Mouse (Mus musculus) layer of hippocampus, postnatal 36 days (tissue): ENCODE data around the gene Prkar1b. TPM values are rescaled to one million over a fixed set of nuclear protein-coding genes. Genes with fewer than 3 reads are reported as not detected.

Source experiments
- DNase-seq, 2 experiments: peaks; one replicate each; pipeline ENCODE4 v3.0.0; 2022
- total RNA-seq, 2 experiments: library from RNA; stranded (reverse); gene quantifications; 2 replicates each; pipeline ENCODE4 v1.2.3; 2021

The Prkar1b gene
- 100 to 1,000 TPM; 397 to 416 TPM for total RNA-seq

GRCm38 (mm10) chr5:139149681-139150602 lies at the start of gene Prkar1b, which contains the start of gene Dnaaf5:
TSS of gene Prkar1b (minus strand) at chr5:139150001.
TSS of gene Dnaaf5 (plus strand) at chr5:139150223.
- DNase-seq: peak; percentile 95

GRCm38 (mm10) chr5:139199636-139199994 lies 49.8 kb upstream of the Prkar1b start:
- no peak for DNase-seq

GRCm38 (mm10) chr5:139198779-139199178 lies 49.0 kb upstream of the Prkar1b start:
- no peak for DNase-seq

DNA sequence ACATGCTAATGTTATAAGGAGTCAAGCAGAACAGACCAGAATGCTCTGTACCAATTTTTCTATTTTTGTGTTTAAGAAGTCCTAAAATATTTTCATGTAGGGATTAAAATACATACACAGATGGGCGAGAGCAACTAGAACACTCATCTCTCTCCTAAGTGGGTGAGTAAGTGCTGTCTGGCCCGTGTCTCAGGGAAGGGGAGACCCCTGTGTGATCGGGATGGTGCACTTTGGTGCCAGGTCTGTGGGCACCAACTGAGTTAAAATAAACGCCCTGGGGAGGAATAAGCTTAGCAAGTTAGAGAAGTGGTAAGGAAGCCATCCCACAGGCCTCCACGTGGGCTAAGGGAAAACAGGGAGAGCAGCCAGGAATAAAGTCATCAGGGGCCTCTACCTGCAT lies 41.2 kb upstream of the Prkar1b start:
- DNase-seq: no peak

GRCm38 (mm10) chr5:139189726-139190125 lies 39.9 kb upstream of the Prkar1b start:
- no peak for DNase-seq

- DNase-seq: no peak
Measured at GRCm38 (mm10) chr5:139184897-139185296, 35.1 kb upstream of the Prkar1b start.

DNA sequence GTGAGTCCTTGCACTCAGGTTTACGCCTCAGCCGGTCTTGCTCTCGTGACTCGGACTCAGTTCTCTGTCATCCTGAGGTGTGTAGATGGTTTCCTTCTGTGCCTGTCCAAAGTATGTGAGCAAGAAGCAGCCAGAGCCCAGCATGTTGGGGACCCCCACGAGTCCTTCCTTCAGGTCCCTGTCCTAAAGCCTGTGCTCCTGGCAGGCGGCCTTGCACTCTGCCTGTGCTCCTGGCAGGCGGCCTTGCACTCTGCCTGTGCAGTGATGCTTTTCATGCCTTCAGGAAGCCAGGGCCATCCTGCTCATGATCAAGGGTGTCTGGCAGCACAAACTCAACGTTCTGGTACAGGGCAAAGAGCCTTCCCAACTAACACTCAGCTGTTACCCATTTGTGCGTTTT lies 33.8 kb upstream of the Prkar1b start:
- no peak for DNase-seq

DNA sequence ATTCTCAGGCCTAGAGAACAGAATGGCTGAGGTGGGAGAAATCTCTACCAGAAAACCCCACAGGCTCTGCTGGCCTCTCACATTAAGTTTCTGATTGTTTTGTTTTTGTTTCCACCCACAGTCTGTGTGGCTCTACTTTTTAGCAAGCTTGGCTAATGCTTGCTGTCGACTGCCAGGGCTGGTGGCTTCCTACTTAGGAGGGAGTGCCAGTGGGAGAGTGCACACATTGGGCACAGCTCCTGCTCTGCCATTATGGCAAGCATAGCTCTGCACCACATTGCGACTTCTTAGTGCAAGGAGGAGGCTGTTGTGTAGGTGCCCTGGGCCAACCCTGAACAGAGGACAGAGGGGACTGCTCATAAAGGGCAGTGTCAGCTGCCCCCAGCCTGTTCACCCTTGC lies 33.3 kb upstream of the Prkar1b start:
- DNase-seq: no peak

DNA sequence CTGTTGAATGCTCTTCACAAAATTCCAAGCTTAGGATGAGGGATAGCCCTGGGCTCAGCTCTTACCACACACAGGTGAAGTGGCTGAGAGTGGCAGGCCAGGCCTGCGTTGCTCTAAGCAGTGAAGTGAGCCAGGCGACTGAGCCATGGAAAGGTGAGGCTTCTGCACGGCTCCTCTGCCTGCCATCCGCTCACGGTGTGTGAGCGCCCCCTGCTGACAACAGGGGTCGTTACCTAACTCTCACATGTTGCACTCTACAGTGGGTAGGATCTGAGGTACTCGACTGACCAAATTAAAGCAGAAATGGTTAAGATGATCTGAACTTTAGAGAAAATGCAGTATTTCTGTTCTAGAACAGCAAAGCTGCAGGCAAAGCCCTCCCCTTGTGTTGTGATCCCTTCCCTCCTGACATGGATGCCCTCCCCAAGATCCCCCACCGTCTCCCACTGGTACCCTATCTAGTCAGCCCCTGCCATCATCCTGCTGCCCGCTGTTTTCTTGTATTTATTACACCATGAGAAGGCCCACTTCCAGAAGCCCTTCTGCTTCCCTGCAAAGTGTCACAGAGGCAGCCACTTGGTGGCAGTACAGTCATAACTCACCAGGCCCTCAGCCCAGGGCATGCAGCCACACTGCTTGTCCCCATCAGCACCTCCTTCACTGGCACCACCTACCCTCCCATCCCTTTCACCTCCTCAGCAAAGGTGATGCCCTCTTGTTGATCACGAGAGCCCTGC lies 29.3 kb upstream of the Prkar1b start:
- peak; percentile 65 to 67 for DNase-seq

GRCm38 (mm10) chr5:139174556-139175547 lies 25.1 kb upstream of the Prkar1b start:
- no peak for DNase-seq

GRCm38 (mm10) chr5:139174141-139174540 lies 24.3 kb upstream of the Prkar1b start:
- no peak for DNase-seq

DNA sequence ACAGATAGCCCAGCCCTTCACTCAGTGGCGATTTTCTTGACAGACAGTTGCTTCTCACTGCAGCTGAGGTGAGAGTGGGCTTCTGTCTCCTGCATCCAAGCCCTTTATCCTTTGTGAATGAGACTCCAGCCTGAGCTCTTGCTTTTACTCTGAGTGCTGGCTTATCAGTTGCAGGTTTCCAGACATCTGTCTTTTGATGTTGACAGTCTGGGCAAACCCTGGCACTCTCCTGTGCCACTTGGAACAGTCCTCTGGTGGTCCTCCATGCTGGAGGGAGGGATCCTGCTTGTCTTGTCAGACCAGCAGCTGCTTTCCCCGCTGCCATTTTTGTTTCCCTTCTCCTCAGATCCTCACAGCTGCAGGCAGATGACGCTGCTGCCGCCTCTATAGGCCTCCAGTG lies 22.1 kb upstream of the Prkar1b start:
- no peak for DNase-seq

- no peak for DNase-seq
Measured at GRCm38 (mm10) chr5:139167548-139167947, 17.7 kb upstream of the Prkar1b start.

DNA sequence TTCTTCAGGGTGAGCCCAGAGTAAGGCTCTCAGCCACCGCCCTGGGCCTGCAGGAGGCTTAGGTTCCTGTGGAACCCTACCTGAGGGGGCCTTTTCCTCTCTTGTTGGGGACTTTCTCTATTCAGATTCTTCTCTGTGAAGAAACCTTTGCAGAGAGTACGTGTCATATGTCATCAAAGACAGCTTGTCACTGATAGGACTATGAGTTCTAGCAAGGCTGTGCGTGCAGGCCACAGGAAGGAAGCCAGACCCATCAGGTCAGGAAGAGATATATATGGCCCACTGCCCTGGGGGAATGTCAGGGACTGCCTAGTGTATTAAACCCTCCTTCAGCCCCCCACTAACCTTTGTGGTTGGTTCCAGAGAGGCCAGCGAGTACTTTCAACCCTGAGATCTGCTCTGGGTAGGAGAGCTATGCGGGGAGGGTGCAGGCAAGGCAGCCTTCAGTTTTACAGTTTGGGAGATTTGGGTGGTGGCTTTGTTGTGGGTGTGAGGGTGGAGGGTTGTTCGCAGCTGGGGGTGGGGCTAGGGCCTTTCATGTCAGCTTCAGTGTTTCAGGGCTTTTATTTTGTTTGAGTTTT lies 17.1 kb upstream of the Prkar1b start:
- DNase-seq: no peak

GRCm38 (mm10) chr5:139161632-139162031 lies 11.8 kb upstream of the Prkar1b start:
- no peak for DNase-seq

DNA sequence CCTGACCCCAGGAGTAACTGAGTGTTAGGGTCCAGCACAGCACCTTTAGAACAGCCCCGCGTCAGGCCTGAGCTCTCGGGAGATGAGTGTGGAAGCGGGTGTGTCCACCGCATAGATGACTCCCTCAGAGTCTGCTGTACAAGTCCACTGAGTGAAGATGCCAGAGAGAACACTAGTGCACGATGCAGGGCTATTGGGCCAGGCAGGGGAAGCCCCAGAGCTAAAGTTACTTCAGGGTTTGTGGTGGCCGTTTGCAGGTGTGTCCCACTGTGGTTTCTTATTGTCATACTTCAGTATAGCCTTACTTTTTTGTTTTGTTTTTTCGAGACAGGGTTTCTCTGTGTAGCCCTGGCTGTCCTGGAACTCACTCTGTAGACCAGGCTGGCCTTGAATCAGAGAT lies 11.1 kb upstream of the Prkar1b start:
- no peak for DNase-seq

- DNase-seq: peak in 1 of 2 experiments; percentile 10
Measured at GRCm38 (mm10) chr5:139150603-139151031, 816 bp upstream of the Prkar1b start.

DNA sequence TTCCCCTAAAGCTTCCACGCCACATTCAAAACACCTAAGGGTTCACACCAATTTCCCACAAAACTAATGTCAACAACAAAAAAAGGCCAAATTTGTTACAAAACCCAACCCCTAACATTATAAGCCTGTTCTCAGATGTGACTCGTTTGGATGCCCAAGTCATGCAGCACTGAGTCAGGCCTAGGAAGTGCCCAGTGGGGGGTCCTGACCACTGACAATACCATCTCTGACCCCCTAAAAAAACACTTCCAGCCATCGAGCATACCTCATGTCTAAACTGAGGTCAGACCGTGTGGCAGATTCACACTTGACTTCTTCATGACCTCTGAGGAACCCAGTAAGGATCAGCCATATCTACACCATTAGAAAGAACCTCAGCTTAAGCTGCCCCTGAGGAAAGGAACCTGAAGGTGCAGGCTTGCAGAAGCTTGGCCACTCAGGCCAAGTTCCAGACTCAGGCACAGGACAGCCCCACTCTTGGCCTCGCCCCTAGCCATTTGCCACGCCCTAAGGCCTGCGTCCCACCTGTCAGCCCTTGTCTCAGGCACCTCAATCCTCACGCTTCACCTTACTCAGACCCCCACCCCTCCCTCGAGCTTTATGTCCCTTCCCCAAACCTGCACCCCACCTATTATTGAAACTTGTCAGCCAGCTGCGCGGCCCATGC lies 662 bp downstream of the Prkar1b start:
- no peak for DNase-seq

DNA sequence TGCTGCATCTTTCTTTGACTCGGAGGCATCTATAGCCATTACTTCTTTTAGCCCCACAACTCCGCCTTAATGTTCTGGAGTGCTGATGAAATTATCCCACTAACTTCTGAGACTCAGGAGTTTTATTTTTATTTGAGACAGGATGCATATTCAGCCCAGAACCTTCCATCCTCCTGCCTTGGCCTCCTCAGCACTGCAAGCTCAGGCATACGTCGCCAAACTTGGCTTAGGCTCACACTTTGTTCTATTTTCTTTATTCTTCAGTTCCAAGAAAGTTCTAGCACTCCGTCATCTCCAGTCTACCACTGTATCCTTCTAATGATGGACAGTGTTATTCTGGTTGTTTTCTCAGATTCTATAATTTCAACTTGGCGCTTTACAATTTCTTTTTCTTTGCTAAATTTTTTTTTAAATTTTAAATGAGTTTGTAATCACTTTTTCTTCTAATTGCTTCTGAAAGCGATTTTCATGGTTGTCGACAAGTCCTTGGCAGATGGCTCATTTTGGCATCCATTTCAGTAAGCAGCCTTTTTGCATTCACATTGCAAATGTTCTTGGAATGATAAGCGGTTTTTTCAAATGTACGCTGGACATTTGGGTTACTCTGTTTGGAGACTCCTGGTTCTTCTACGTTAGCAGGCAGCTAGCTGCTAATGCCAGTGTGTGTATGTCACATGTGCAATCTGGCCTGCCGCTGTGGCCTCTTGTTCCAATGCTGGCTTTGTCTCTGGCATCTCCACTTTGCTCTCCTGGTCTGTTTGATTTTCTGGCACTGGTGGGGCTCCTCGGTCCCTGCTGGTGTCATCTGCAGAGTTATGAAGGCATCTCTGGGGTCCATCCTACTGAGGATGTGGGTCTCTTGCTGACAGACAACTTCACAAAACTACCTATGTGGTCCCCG lies 2.4 kb downstream of the Prkar1b start:
- peak in 1 of 2 experiments; percentile 19 for DNase-seq

GRCm38 (mm10) chr5:139146476-139147075 lies 3.2 kb downstream of the Prkar1b start:
- no peak for DNase-seq
